ENCODE assay signal across 8 mouse cellular contexts in the genomic region with DNA sequence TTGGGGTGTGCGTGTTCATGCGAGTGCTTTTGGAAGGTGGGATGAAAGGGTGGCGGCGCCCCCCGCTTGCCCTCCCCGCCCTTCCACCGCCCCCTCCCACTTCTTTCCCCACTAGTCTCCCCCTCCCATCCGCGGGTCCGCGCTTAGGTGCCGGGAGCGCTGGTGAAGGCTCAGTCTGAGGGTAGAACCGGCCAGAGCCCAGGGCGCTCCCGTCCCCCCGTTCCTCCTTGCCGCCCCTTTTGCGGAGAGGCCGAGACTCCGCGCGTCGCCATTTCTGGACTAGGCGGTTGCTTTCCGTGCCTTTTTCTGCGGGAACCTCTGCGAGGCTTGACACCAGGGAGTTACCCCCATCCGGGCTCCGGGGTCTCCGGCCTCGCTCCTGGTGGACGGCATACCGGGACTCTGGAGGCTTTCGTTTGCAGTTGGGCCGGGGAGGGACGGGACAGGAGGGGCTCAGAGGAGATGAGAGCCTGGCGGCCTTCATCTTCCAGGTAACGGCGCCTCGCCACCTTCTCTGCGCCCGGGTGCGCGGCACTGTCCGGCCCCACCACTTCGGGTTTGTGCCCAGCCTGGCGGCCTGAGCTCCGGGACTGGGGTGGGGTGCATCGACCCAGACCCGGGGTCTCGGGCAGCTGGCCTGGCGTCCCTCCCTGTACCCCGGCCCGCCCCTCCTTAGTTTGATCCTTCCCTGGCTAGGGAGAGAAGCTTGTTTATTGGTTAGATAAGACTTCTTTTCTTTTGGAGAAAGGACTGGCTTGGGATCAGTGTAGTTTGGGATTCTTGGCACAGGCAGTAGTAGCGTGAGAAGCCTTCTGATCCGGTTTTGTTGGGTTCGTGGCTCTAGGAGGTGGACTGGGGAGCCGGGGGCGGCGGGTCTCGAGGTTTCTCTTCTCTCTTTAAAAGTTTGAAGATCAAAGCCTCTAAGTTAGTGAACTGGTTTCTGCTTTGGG. TPM values are rescaled to one million over a fixed set of nuclear protein-coding genes. Genes with fewer than 3 reads are reported as not detected.
A peak's percentile ranks its signal among the peaks of the same experiment; 100 is the strongest.
DNase-seq lines count a peak whose midpoint lies in the region; ATAC-seq lines count a peak whose summit lies in the region.

No protein-coding gene starts in this region.

- H3K9ac ChIP-seq in heart, embryonic 13.5 days = peak overlapping the region; percentile 96
- peak overlapping the region; percentile 90 for H3K9ac ChIP-seq in midbrain, embryonic 14.5 days (replicated peaks; ENCODE audit: low read length)

- H3K27me3 ChIP-seq in heart, embryonic 13.5 days (replicated peaks) = peaks cover 20% of the 10 kb centered on the region
- H3K27me3 ChIP-seq in midbrain, embryonic 14.5 days (ENCODE audit: control insufficient read depth, insufficient read depth, low read length) = no peaks in the 10 kb centered on the region

- H3K36me3 ChIP-seq in heart, embryonic 13.5 days = no peaks in the 10 kb centered on the region
- H3K36me3 ChIP-seq in midbrain, embryonic 14.5 days (ENCODE audit: control insufficient read depth, insufficient read depth, low read length) = no peaks in the 10 kb centered on the region

- DNase-seq in right cerebral cortex, postnatal 10 days (ENCODE audit: low spot score in 2 of 2) = peak; percentile 56
- DNase-seq in right cerebral cortex, adult 2 months (ENCODE audit: low spot score in 2 of 2) = no peak
- peak; percentile 68 to 69 for DNase-seq in cerebellum, postnatal 25 days
- peak; percentile 43 for DNase-seq in kidney, postnatal 14 days
- DNase-seq in midbrain, embryonic 14.5 days = peak; percentile 76
- peak; percentile 63 for DNase-seq in thymus, postnatal 14 days
- no peak for DNase-seq in frontal cortex, adult 2 months (ENCODE audit: extremely low spot score in 1 of 2, low spot score in 1 of 2)

- H3K4me1 ChIP-seq in heart, embryonic 13.5 days = peaks cover 55% of the 10 kb centered on the region
- H3K4me1 ChIP-seq in midbrain, embryonic 14.5 days (ENCODE audit: control insufficient read depth, insufficient read depth, low read length) = peaks cover 60% of the 10 kb centered on the region

- WGBS in heart, embryonic 13.5 days = under 1% methylated on average over 60 of the region's 62 CpGs
- WGBS in midbrain, embryonic 14.5 days = under 1% methylated on average over 59 of the region's 62 CpGs

- no peak for ATAC-seq in heart, embryonic 13.5 days (ENCODE audit: extremely low read depth, insufficient number of reproducible peaks, low FRiP score, low TSS enrichment)
- ATAC-seq in midbrain, embryonic 14.5 days (ENCODE audit: low FRiP score, low TSS enrichment) = peak; percentile 26

- peak overlapping the region; percentile 80 for H3K4me3 ChIP-seq in heart, embryonic 13.5 days
- peak overlapping the region; percentile 89 for H3K4me3 ChIP-seq in midbrain, embryonic 14.5 days (replicated peaks; ENCODE audit: low read depth, low read length)

- 0 out of 2 replicates have a peak, but pooled peaks cover 3% of the 10 kb centered on the region for H3K9me3 ChIP-seq in heart, embryonic 13.5 days
- H3K9me3 ChIP-seq in midbrain, embryonic 14.5 days (ENCODE audit: control insufficient read depth, low read length) = no peaks in the 10 kb centered on the region

- H3K27ac ChIP-seq in heart, embryonic 13.5 days (replicated peaks) = peak overlapping the region; percentile 100
- H3K27ac ChIP-seq in midbrain, embryonic 14.5 days (replicated peaks; ENCODE audit: low read depth, low read length) = peak overlapping the region; percentile 100

- H3K4me2 ChIP-seq in heart, embryonic 13.5 days = peak overlapping the region; percentile 96
- peak overlapping the region; percentile 90 for H3K4me2 ChIP-seq in midbrain, embryonic 14.5 days (ENCODE audit: low read length)

RNA-seq across cellular contexts. Expression of a gene that starts 1.6 kb away (rescaled TPM):
- polyA plus RNA-seq in heart, embryonic 13.5 days (2015; fragmentation: Nextera tagmentation; extraction: Ambion mirVana) = 1.5 and 2.0 TPM in 2 replicates
- polyA plus RNA-seq in midbrain, embryonic 14.5 days (2014; fragmentation: Nextera tagmentation; extraction: Ambion mirVana) = 14.1 and 19.4 TPM in 2 replicates
- polyA plus RNA-seq in frontal cortex, adult 2 months (2012; rRNA removed) = 24.0 and 26.5 TPM in 2 replicates

Comparison
In these comparisons a context has a peak if more than half of its experiments do, and no peak if none do; other contexts are left out.
1. DNase-seq: peak in right cerebral cortex, postnatal 10 days (2 of 2), cerebellum, postnatal 25 days (2 of 2), kidney, postnatal 14 days (single experiment), midbrain, embryonic 14.5 days (single experiment) and thymus, postnatal 14 days (single experiment); none in right cerebral cortex, adult 2 months (0 of 2) and frontal cortex, adult 2 months (0 of 2).